Mouse (Mus musculus): ENCODE results near the gene Hsd3b1. TPM values are rescaled to one million over a fixed set of nuclear protein-coding genes. Genes with fewer than 3 reads are reported as not detected.
"Not testable (repeated sequence)": the region's sequence is repeated elsewhere in the genome, so short reads cannot be mapped to it uniquely, and the experiment has no call there.

Hsd3b1 gene
- polyA plus RNA-seq, 1 experiment from 2014 or later = not detected

DNA sequence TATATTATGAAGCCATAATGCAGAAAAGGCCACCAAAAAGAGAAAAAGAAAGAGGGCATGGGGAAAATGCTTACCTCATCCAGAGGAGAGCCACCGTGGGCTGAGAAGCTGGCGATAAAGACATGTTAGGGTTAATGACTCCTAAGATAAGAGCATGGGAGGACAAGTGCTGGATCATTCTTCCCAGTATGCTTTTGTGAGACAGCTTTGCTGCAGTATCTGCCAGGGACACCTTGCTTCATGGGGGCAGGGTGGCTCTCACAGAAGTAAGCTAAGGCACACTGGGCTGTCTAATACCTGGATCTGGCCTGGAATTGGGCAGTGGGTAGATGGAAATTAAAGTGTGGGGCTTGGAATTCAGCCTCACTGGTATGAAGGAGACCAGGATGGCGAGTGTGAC lies 4.4 kb downstream of the Hsd3b1 start:
- Histone ChIP-seq H3K36me3 (no peaks in the 10 kb centered on the region), H3K4me3 (replicated peaks) (no peak overlapping the region), H3K9me3 (replicated peaks) (no peaks in the 10 kb centered on the region), H3K27me3 (no peaks in the 10 kb centered on the region), H3K4me1 (no peaks in the 10 kb centered on the region), H3K27ac (replicated peaks) (no peak overlapping the region), H3K9ac (no peak overlapping the region), H3K4me2 (replicated peaks) (no peak overlapping the region)
- 80% methylated on average over 3 of the region's 3 CpGs for WGBS
- ATAC-seq (ENCODE audit: insufficient number of reproducible peaks, low FRiP score, low TSS enrichment, low read depth) = no peak

DNA sequence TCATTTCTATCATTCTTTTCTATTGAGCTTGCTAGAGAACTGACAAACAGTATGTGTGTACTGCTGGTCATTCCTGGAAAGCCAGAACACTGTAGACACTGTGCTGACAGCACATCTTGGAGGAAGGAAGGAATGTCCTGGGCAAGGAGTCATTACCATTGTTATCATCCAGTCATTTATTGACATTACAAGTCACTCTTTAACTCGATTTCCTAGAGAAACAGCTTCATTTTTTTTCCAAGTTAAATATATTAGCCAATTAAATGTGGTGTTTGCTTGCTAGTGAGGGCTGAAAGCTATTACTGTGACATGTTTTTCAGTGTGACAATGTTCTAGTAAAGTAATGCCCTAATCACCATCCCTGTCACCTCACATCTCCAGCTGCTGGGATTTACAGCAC lies 5.9 kb downstream of the Hsd3b1 start:
- no peaks in the 10 kb centered on the region for H3K4me1 ChIP-seq
- WGBS = 37% methylated on average over 1 of the region's 1 CpGs
- ATAC-seq (ENCODE audit: insufficient number of reproducible peaks, low FRiP score, low TSS enrichment, low read depth) = no peak
- no peaks in the 10 kb centered on the region for H3K36me3 ChIP-seq
- H3K27ac ChIP-seq (replicated peaks) = no peak overlapping the region
- no peak overlapping the region for H3K4me3 ChIP-seq (replicated peaks)
- H3K9me3 ChIP-seq (replicated peaks) = no peaks in the 10 kb centered on the region
- H3K27me3 ChIP-seq = no peaks in the 10 kb centered on the region
- no peak overlapping the region for H3K9ac ChIP-seq
- no peak overlapping the region for H3K4me2 ChIP-seq (replicated peaks)

DNA sequence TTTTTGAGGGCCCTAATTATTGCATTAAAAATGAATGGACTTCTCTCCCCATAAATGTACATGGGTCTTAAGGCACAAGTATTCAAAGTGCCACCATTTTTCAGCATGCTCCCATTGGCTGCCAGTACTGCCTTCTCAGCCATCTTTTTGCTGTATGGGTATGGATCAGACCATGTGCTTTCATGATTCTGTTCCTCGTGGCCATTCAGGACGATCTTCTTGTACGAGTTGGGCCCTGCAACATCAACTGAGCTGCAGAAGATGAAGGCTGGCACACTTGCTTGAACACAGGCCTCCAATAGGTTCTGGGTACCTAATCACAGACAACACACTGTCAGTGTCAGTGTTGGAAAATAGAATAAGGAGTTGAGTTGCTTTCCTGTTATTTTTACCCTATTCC lies 6.5 kb downstream of the Hsd3b1 start:
- H3K27me3 ChIP-seq = no peaks in the 10 kb centered on the region
- H3K4me1 ChIP-seq = no peaks in the 10 kb centered on the region
- WGBS = 87% methylated on average over 3 of the region's 3 CpGs
- H3K27ac ChIP-seq (replicated peaks) = no peak overlapping the region
- no peak overlapping the region for H3K4me2 ChIP-seq (replicated peaks)
- H3K4me3 ChIP-seq (replicated peaks) = no peak overlapping the region
- no peak for ATAC-seq (ENCODE audit: insufficient number of reproducible peaks, low FRiP score, low TSS enrichment, low read depth)
- H3K9ac ChIP-seq = no peak overlapping the region
- no peaks in the 10 kb centered on the region for H3K36me3 ChIP-seq
- H3K9me3 ChIP-seq (replicated peaks) = no peaks in the 10 kb centered on the region

DNA sequence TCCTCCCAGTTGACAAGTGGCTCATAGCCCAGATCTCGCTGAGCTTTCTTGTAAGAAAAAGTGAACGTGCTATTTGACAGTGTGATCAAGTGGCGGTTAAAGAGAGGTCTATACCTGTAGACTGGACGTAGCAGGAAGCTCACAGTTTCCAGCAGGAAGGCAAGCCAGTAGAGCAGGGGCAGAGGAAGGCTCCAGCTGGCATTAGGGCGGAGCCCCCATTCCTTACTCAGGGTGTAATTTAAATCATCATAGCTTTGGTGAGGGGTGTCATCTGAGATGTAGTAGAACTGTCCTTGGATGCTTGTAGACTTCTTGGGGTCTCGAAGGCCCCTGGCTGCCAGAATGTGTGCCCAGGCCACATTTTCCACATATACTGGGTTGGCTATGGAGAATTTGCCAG lies 7.0 kb downstream of the Hsd3b1 start:
- no peaks in the 10 kb centered on the region for H3K36me3 ChIP-seq
- no peak overlapping the region for H3K9ac ChIP-seq
- H3K27ac ChIP-seq (replicated peaks) = no peak overlapping the region
- H3K4me3 ChIP-seq (replicated peaks) = no peak overlapping the region
- no peaks in the 10 kb centered on the region for H3K27me3 ChIP-seq
- WGBS = 84% methylated on average over 6 of the region's 6 CpGs
- H3K4me2 ChIP-seq (replicated peaks) = no peak overlapping the region
- no peaks in the 10 kb centered on the region for H3K9me3 ChIP-seq (replicated peaks)
- no peaks in the 10 kb centered on the region for H3K4me1 ChIP-seq
- no peak for ATAC-seq (ENCODE audit: insufficient number of reproducible peaks, low FRiP score, low TSS enrichment, low read depth)

DNA sequence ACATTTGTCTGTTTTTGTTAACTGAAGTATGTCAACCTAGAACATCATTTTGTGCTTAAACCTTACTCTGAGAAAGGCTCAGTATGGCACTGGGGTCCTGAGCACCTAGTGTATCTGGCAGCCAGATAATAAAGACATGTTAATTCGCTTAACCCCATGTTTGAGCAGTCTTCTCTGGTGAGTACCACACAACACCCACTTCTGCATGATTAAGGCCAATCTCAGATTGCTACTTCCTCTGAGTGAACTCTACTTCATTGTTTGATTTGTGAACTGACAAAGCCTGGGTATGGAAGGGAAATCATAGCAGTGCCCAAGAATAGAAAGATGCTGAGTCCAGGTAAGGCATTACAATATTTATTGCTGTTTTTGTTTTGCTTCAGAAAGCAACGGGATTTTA lies 7.7 kb downstream of the Hsd3b1 start:
- no peaks in the 10 kb centered on the region for H3K9me3 ChIP-seq (replicated peaks)
- H3K27me3 ChIP-seq = no peaks in the 10 kb centered on the region
- H3K36me3 ChIP-seq = no peaks in the 10 kb centered on the region
- ATAC-seq (ENCODE audit: insufficient number of reproducible peaks, low FRiP score, low TSS enrichment, low read depth) = no peak
- H3K9ac ChIP-seq = no peak overlapping the region
- WGBS = 75% methylated on average over 2 of the region's 2 CpGs
- no peaks in the 10 kb centered on the region for H3K4me1 ChIP-seq
- no peak overlapping the region for H3K4me3 ChIP-seq (replicated peaks)
- no peak overlapping the region for H3K4me2 ChIP-seq (replicated peaks)
- no peak overlapping the region for H3K27ac ChIP-seq (replicated peaks)

DNA sequence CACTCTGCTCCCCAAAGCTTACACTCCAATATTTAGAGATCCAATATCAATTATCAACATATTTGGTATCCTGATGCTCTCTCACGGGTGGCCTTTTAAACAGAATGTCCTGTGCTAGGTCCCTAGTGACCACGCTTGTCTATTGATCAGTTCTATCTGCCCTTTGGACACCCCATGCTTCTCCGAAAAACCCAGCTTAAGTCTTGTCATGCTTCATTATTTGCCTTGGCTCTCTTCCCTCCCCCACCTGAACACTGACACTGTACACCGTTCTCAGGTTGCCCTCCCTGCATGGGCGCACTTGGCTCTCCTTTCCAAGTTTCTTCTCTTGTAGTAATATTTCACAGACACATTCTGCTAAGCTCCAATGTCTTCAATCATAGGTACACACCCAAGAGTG lies 9.3 kb downstream of the Hsd3b1 start:
- H3K4me3 ChIP-seq (replicated peaks) = no peak overlapping the region
- 63% methylated on average over 5 of the region's 5 CpGs for WGBS
- H3K36me3 ChIP-seq = no peaks in the 10 kb centered on the region
- no peaks in the 10 kb centered on the region for H3K27me3 ChIP-seq
- no peak overlapping the region for H3K4me2 ChIP-seq (replicated peaks)
- H3K27ac ChIP-seq (replicated peaks) = no peak overlapping the region
- no peaks in the 10 kb centered on the region for H3K9me3 ChIP-seq (replicated peaks)
- H3K9ac ChIP-seq = no peak overlapping the region
- no peaks in the 10 kb centered on the region for H3K4me1 ChIP-seq
- ATAC-seq (ENCODE audit: insufficient number of reproducible peaks, low FRiP score, low TSS enrichment, low read depth) = no peak

DNA sequence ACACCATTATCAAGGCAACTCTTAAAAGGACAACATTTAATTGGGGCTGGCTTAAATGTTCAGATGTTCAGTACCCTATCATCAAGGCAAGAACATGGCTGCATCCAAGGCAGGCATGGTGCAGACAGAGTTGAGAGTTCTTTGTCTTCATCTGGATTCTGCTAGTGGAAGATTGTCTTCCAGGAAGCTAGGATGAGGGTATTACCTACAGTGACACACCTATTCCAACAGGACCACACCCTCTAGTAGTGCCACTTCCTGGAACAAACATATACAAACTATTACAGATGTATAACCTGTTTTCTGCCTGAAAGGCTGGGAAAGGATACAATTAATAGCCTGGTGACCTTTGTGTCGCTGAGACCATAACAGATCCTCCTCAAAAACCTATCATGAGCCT lies 10.7 kb downstream of the Hsd3b1 start:
- no peak for ATAC-seq (ENCODE audit: insufficient number of reproducible peaks, low FRiP score, low TSS enrichment, low read depth)
- no peaks in the 10 kb centered on the region for H3K36me3 ChIP-seq
- no peaks in the 10 kb centered on the region for H3K9me3 ChIP-seq (replicated peaks)
- H3K4me2 ChIP-seq (replicated peaks) = no peak overlapping the region
- H3K4me1 ChIP-seq = no peaks in the 10 kb centered on the region
- H3K9ac ChIP-seq = no peak overlapping the region
- no peak overlapping the region for H3K27ac ChIP-seq (replicated peaks)
- H3K27me3 ChIP-seq = no peaks in the 10 kb centered on the region
- H3K4me3 ChIP-seq (replicated peaks) = no peak overlapping the region
- 75% methylated on average over 1 of the region's 1 CpGs for WGBS

DNA sequence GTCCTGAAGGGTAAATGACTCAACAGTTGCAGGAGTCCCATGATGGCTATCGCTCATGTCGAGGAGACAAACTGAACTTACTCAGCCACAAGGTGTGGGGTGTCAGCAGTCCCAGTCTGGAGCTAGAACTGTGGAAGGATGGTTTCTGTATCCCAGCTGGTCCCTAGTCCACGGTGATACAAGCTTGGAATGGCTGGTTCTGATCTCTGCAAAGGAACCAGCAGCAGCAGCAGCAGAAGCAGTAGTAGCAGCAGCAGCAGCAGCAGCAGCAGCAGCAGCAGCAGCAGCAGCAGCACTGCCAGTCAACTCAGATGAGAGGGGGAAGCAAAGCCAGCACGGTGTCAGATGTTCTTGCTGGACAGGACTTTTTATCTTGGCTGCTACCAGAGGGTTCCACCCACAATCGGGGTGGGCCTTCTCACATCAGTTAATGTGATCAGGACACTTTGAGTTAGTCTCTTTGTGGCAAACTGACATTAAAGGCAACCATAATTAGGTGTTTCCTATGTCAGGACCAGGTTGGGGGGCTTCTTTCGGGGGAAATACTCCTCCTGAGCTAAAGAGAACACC lies 45.4 kb downstream of the Hsd3b1 start, which contains the start of gene Hsd3b6:
Hsd3b6 (minus strand) TSS at position 343 of the 570 bp plus-strand sequence.
- Histone ChIP-seq H3K4me3 (replicated peaks) (no peak within 1 kb of the TSS), H3K4me1 (no peaks in the 10 kb centered on the region), H3K4me2 (replicated peaks) (no peak within 1 kb of the TSS), H3K36me3 (no peaks in the 10 kb centered on the region), H3K9me3 (replicated peaks) (no peaks in the 10 kb centered on the region), H3K27me3 (no peaks in the 10 kb centered on the region), H3K9ac (no peak within 1 kb of the TSS), H3K27ac (replicated peaks) (no peak within 1 kb of the TSS)
- no peak for ATAC-seq (ENCODE audit: insufficient number of reproducible peaks, low FRiP score, low TSS enrichment, low read depth)
- WGBS = 64% methylated on average over 6 of the region's 6 CpGs

DNA sequence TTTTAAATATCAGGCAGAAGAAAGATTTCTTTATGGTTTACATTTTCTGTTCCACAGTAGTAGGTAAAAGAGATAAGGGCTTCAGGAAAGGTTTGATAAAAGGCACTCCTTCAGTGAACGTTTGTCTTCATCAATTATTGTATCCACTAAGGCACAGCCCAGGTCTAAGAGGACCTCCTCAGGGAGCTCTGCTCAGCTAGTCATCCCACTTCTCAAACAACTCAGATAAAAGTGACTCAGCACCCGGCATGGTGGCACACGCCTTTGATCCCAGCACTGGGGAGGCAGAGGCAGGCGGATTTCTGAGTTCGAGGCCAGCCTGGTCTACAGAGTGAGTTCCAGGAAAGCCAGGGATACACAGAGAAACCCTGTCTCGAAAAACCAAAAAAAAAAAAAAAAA lies 46.9 kb downstream of the Hsd3b1 start:
- not testable (repeated sequence) for H3K4me2 ChIP-seq (replicated peaks); ATAC-seq (ENCODE audit: insufficient number of reproducible peaks, low FRiP score, low TSS enrichment, low read depth); H3K4me1 ChIP-seq; H3K36me3 ChIP-seq; H3K27me3 ChIP-seq; H3K4me3 ChIP-seq (replicated peaks); H3K27ac ChIP-seq (replicated peaks); H3K9me3 ChIP-seq (replicated peaks); H3K9ac ChIP-seq
- WGBS = 84% methylated on average over 6 of the region's 6 CpGs

DNA sequence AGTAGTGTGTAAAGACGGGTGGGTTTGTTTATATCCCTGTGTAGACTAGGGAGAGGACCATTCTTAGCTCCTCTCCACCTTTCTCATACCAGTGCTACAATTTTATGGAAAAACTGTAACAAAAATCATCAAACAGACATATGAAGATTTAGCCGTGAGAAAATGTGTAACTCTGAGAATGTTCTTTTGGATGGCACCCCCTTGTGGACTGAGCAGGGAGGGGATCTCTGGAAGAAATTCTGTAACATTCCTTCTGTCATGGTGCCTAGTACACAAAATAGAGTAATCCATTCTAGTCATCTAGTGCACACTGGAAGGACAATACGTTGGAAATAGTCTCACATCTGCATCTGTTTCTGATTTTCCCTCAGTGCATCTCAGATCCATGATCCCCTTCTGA lies 54.6 kb downstream of the Hsd3b1 start:
- not testable (repeated sequence) for H3K27me3 ChIP-seq; H3K27ac ChIP-seq (replicated peaks); H3K9me3 ChIP-seq (replicated peaks); H3K4me3 ChIP-seq (replicated peaks); H3K4me2 ChIP-seq (replicated peaks); ATAC-seq (ENCODE audit: insufficient number of reproducible peaks, low FRiP score, low TSS enrichment, low read depth); H3K36me3 ChIP-seq; H3K4me1 ChIP-seq; H3K9ac ChIP-seq
- WGBS = 48% methylated on average over 3 of the region's 3 CpGs

All from embryonic facial prominence, embryonic 15.5 days (tissue).